Mouse (Mus musculus): ENCODE measurements at regions not wholly inside any gene's neighbourhood (a gene's known extent, or its start where the extent isn't known, plus 50 kb on each side); places are given as distances from the start of the nearest gene placed in this dataset.

- DNase-seq (ENCODE audit: low read depth, low spot score): no peak
Measured at GRCm38 (mm10) chr14:71895468-71895867, 596.2 kb downstream of the Gm9195 start.

GRCm38 (mm10) chr14:71894811-71895210, 596.8 kb downstream of the Gm9195 start:
- DNase-seq (ENCODE audit: low read depth, low spot score): no peak

DNA sequence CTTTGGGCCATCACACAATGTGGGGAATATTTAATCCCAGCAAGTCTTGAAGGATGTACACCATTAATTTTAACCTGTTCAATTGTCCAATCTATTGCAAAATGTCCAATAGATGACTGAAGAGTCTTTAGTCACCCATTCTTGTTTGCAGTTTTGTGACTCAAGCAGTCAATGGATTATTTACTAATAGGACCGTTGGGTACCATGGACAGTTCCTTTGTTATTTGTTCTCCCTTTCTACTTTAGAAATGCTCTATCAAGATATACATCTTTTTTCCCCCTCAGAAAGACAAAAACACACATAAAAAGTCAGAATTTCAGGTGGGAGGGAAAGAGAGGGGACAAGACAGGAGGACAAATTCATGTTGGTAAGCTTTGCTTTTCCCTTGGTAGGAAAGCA, 598.3 kb downstream of the Gm9195 start:
- no peak for DNase-seq (ENCODE audit: low read depth, low spot score)

DNA sequence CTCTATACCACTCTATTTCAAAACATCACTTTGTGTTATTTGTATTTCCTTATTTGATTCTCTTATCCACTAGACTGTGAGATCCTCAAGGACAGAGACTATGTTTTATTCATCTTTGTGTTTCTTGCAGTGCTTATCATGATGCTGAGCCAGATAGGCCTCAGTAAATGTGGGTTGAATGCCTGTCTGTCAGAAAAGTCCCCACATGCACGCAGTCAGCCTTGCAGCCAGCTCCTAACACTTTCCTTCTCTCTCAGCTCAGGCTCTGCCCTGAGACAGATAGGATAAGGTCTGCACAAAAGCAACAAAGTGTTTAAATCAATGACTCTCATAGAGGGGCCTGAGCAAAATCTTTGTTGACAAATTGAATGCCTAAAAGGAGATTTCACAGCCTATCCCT, 600.0 kb downstream of the Gm9195 start:
- no peak for DNase-seq (ENCODE audit: low read depth, low spot score)

DNA sequence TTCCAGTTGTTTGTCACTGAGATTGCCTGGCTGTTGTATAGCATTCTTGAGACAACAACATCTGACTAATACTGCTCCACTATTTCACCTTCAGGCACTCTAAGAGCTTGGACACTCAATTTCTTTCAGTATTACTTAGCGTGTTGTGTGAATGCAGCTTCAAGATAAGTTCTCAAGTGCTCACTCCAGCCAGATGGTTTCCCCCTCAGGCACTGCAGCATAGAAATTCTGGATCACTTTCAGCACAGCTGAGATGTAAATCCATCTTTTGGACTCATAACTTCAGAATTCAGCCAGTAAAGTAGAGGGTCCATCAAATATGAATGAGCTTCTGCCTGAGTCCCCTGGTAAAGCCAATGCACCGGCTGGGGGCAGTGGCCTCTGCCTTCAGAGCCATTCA, 608.8 kb downstream of the Gm9195 start:
- no peak for DNase-seq (ENCODE audit: low read depth, low spot score)

- DNase-seq (ENCODE audit: low read depth, low spot score): no peak
Measured at GRCm38 (mm10) chr14:71845546-71845945, 646.1 kb downstream of the Gm9195 start.

DNA sequence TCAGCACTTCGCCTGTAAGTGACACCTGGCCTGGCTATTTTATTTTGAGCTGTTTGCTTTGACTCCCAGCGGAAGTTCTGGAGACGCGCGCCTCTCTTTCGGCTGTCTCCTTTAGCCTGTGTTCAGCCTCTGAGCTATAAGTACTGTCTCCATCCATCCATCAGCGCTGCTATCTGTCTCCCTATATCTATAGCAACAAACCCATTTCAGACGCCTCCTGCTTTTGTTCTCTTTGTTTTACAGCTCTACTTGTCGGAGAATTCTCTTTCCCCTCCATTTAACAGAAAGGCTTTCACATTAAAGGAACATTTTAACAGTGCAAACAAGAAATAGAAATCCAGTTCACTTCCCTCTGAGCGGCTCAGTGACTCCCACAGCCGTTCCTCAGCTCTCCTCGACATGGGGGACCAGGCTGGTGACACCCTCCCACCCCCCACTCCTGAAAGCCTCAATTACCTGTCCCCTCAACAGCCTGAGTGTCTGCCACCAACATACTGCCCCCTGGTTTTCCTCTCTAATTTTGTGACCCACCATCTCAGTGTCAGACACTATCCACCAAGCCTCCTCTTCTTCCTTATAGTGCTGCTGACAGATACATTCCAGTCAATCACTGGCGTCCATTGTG, 682.7 kb downstream of the Gm9195 start:
- no peak for DNase-seq (ENCODE audit: low read depth, low spot score)

GRCm38 (mm10) chr14:71805624-71806023, 686.0 kb downstream of the Gm9195 start:
- no peak for DNase-seq (ENCODE audit: low read depth, low spot score)

DNA sequence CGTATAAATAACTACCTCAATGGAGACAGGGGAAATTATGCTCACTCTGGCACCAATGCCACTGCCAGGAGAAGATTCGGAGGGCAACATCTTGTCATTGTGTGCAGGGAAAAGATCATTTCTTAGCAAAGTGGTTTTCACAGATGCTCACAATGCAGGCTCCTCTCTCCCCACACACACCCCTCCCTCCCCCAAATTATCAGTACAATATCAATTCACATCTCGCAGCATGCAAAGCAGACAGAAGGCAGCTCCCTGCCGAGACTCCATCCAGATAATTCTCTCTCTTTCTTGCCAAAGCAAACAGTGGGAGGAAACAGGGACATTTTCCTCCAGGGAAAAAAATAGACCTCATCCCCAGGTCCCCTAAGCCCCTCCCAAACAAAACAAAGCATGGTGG, 691.8 kb downstream of the Gm9195 start:
- peak; percentile 22 for DNase-seq (ENCODE audit: low read depth, low spot score)

DNA sequence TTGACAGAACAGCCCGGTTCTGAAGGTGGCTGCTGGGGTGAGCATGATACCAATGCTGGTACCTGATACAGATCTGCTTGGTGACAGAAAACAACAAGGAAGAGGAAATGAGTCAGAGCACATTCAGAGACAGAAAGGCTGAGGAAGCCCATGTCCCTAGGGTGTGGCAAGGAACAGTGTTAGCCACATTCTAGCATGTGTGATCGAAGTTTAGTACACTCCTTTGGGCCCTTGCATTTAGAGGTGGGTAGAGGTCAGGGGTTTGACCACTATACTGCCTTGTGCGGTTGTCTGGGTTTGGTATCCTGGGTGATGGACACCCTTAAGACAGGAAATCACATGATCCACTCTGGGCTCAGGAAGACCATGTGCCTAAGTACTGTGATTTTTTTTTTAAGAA, 695.9 kb downstream of the Gm9195 start:
- no peak for DNase-seq (ENCODE audit: low read depth, low spot score)

DNA sequence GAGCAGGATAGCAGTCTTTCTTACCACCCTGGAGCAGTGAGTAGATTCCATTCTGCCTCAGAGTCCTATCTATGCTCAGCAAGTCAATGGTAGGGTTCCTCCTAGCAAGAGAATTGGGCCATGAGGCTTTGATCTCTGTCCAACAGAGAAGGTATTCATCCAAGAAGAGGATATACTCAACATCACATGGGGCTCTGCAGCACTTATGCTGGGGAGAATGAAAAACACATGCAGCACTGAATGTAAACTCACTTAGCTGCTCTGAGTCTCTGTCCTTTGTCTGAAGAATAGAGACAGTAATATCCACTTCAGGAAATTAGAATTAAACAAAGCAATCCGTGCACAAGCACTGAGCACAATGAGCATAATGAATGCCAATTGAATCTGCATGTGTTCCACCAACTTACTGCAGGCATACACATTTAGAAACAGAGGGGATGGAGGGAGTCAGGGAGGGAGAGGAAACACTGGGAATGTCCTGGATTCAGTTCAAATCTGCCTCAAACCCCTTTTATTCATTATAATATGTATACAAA, 714.6 kb downstream of the Gm9195 start:
- no peak for DNase-seq (ENCODE audit: low read depth, low spot score)

GRCm38 (mm10) chr14:71766856-71767255, 724.8 kb downstream of the Gm9195 start:
- no peak for DNase-seq (ENCODE audit: low read depth, low spot score)

DNA sequence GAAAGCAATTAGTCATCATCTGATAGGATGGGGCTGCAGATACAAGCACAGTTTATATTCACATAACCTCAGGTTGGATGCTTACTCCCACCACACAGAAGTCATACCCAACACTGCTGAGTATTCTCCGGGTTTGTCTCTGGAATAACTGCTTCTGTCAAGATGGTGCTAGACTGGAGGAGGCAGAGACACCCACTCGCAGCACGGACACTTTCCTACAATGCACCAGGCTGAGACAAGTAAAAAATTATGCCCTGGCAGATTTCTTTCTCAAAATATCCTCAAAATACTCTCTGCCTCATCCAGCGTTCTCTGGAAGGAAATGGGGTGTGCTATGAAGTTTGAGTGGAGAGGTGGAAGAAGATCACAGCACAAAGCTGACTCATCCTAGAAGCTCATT, 763.1 kb downstream of the Gm9195 start:
- no peak for DNase-seq (ENCODE audit: low read depth, low spot score)

DNA sequence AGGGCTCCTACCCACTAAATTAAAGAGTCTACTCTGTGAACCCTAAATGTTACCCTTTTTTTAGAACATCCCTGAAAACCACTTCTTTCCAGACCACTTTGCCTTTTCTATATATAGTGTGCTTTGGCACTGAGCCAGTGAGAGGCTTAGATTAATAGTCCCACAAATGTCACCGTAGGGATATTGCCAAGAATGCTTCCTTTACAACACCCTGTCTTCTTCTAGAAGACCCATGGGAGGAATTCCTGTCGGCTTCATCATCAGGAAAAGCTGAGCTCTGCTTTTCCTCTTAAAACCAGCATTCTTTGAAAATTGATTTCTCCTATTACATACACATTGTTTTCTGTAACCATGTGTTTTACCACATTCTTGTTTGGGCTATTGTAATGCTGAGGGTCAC, 768.1 kb downstream of the Gm9195 start:
- DNase-seq (ENCODE audit: low read depth, low spot score): no peak

GRCm38 (mm10) chr14:71709528-71710289, 781.9 kb downstream of the Gm9195 start:
- DNase-seq (ENCODE audit: low read depth, low spot score): no peak

DNA sequence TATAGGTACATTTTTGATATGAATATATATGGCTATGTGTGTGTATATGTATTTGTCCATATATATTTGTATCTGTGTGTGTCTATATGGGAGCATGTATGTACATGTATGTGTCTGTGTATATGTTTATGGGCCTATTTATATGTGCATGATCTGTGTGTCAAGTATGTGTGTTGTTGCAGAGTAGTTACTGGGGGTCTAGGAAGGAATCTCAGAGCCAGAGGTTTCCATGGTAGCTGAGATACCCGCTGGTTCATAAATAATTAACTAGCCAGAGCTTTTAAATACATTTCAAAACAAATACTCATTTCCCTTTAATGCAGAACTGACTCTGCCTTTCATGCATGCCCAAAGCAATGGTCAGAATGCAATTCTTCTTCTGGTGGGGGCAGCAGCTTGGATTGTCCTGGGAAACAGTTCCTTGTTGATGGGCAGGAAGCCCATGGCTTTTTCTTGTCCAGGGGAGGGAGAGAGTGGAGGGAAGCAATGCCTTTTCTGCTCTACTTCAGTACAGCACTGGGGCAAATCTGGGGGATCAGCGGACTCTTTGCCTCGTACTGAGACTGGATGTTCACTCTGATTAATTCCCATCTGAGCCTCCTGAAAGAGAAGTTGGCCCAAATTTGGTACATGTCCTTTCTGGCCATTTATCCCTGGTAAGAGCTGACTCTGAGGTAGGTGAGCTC, 798.7 kb downstream of the Gm9195 start:
- DNase-seq (ENCODE audit: low read depth, low spot score): no peak

DNA sequence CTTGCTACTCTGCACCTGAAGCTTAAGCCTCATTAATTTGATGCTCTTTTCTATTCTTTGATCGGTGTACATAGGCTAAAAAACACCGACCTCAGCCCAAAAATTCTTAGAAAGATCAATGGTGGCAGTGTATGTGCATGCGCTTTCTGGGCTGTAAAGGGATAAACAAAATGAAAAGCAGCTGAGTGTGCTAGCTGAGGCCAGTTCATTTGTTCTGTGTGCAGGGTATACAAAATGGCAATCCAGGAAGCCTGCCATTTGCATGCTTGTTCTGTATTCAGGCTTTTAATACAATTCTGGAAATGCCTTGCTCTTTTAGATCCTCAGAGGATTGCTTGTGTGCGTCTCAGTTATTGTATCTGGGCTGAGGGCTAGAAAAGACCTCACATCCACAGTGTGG, 817.1 kb downstream of the Gm9195 start:
- DNase-seq (ENCODE audit: low read depth, low spot score): no peak

GRCm38 (mm10) chr14:71673837-71674236, 817.8 kb downstream of the Gm9195 start:
- no peak for DNase-seq (ENCODE audit: low read depth, low spot score)

DNA sequence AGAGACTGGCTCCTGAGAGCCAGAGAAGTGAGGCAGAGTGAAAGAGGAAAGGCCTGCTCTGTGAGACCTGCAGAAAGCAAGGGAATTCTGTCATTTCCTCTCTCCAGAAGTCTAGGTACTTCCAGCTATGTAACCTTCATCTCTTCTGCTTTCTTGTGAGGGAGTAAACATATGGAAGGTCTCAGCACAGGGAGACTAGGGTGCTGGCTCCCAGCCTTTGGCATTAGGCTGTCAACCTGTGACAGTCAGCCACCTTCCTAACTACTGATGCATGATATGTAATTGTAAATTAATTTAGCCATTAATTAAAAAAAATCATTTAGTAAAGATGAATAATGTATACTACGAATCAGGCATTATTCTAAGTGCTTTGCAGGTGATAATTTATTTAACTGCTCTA, 819.2 kb downstream of the Gm9195 start:
- no peak for DNase-seq (ENCODE audit: low read depth, low spot score)

GRCm38 (mm10) chr14:71671994-71672393, 819.6 kb downstream of the Gm9195 start:
- DNase-seq (ENCODE audit: low read depth, low spot score): no peak

DNA sequence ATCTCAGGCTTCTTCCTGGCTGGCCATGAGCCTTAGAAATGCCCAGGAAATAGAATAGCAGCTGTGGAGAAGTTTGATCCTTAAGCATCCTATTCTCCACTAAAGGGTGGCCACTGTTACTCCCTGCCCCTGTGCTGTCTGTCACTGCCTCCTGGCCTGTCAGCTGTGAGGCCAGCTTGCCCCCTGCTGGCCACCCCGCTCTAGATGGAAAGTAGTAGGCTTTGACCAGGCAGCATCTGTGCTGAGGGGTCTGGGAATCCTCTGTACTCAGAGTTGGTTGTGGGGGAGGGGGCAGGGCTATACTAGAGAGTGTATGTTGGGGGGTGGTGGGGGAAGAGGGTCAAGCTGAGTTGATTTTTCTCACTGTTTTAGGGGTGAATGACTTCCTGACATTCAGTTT, 821.2 kb downstream of the Gm9195 start:
- no peak for DNase-seq (ENCODE audit: low read depth, low spot score)

GRCm38 (mm10) chr14:71666656-71667055, 825.0 kb downstream of the Gm9195 start:
- DNase-seq (ENCODE audit: low read depth, low spot score): no peak

DNA sequence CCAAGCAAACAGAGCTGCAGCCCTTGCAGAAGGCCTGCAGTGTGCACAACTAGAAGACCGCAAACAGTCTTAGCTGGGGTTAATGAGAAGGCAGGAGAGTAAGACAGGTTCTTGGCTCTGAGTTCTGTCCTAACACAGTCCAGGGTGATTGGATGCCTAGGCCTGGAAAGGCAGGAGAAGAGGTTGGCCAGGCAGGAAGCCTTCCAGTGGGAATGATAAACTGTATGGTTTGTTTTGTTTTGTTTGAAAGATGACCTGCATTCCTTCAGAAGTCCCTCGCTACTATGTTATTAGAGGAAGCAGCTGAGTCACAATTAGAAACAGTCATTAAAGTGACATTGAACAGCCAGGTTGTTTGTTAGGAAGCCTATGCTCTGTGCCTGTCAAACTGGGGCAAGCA, 831.5 kb downstream of the Gm9195 start:
- DNase-seq (ENCODE audit: low read depth, low spot score): no peak

Measured in brain, embryonic 18.5 days (tissue).